Mouse (Mus musculus) hindbrain, embryonic 13.5 days (tissue): ENCODE data around the gene Ccdc80. TPM values are rescaled to one million over a fixed set of nuclear protein-coding genes. Genes with fewer than 3 reads are reported as not detected.
A peak's percentile ranks its signal among the peaks of the same experiment; 100 is the strongest.

Source experiments
- ATAC-seq: fragments of 200-750 bp; cut with Nextera tagmentation; 2 replicates; pipeline ENCODE4 v1.8.0; 2017; ENCODE audit warnings: moderate TSS enrichment; ENCODE audit not compliant: low FRiP score
- H3K27ac ChIP-seq: fragments of 300-500 bp; sonication (generic); 2 replicates; pipeline ENCODE4 v1.5.1; 2015; ENCODE audit warnings: inconsistent platforms, mild to moderate bottlenecking, moderate library complexity
- H3K27me3 ChIP-seq: fragments of 300-500 bp; sonication (generic); 2 replicates; pipeline ENCODE4 v1.6.1; 2015; ENCODE audit warnings: mild to moderate bottlenecking, inconsistent platforms
- H3K36me3 ChIP-seq: fragments of 300-500 bp; sonication (generic); 2 replicates; pipeline ENCODE4 v1.6.1; 2015; ENCODE audit warnings: mild to moderate bottlenecking, inconsistent platforms
- H3K4me1 ChIP-seq: fragments of 300-500 bp; sonication (generic); replicated peaks from 2 replicates; pipeline ENCODE4 v1.6.1; 2015; ENCODE audit warnings: inconsistent platforms
- H3K4me2 ChIP-seq: fragments of 300-500 bp; sonication (generic); 2 replicates; pipeline ENCODE4 v1.6.1; 2015; ENCODE audit warnings: inconsistent platforms, mild to moderate bottlenecking, moderate library complexity
- H3K4me3 ChIP-seq: fragments of 300-500 bp; sonication (generic); 2 replicates; pipeline ENCODE4 v1.5.1; 2015; ENCODE audit warnings: mild to moderate bottlenecking, inconsistent platforms
- H3K9ac ChIP-seq: fragments of 300-500 bp; sonication (generic); 2 replicates; pipeline ENCODE4 v1.6.1; 2015; ENCODE audit warnings: mild to moderate bottlenecking, inconsistent platforms
- H3K9me3 ChIP-seq: fragments of 300-500 bp; sonication (generic); 2 replicates; pipeline ENCODE4 v1.6.1; 2016; ENCODE audit warnings: inconsistent platforms
- WGBS: fragments of 180-500 bp; shearing (Covaris S2); methylation state at CpG from one replicate; pipeline ENCODE4 v1.1.7; 2015; 5-methylcytosine and 5-hydroxymethylcytosine counted together
- polyA plus RNA-seq: library from polyadenylated mRNA; unstranded; fragments of >200 nt; fragmentation: Nextera tagmentation; extraction: Ambion mirVana; gene quantifications from 2 replicates; pipeline ENCODE4 v1.2.1, GENCODE M21; 2015

Ccdc80 gene
- polyA plus RNA-seq, 1 experiment from 2014 or later: 11.7 TPM

GRCm38 (mm10) chr16:45095030-45095429 is 1.8 kb downstream of the Ccdc80 start:
- Histone ChIP-seq H3K4me1 (peaks cover 20% of the 10 kb centered on the region), H3K27me3 (no peaks in the 10 kb centered on the region), H3K4me2 (peak overlapping the region; percentile 52; the same call in 1 of the 2 replicates), H3K9ac (no peak overlapping the region), H3K36me3 (no peaks in the 10 kb centered on the region), H3K4me3 (no peak overlapping the region), H3K9me3 (no peaks in the 10 kb centered on the region), H3K27ac (no peak overlapping the region)
- no peak for ATAC-seq
- 91% methylated on average over 13 of the region's 13 CpGs for WGBS

DNA sequence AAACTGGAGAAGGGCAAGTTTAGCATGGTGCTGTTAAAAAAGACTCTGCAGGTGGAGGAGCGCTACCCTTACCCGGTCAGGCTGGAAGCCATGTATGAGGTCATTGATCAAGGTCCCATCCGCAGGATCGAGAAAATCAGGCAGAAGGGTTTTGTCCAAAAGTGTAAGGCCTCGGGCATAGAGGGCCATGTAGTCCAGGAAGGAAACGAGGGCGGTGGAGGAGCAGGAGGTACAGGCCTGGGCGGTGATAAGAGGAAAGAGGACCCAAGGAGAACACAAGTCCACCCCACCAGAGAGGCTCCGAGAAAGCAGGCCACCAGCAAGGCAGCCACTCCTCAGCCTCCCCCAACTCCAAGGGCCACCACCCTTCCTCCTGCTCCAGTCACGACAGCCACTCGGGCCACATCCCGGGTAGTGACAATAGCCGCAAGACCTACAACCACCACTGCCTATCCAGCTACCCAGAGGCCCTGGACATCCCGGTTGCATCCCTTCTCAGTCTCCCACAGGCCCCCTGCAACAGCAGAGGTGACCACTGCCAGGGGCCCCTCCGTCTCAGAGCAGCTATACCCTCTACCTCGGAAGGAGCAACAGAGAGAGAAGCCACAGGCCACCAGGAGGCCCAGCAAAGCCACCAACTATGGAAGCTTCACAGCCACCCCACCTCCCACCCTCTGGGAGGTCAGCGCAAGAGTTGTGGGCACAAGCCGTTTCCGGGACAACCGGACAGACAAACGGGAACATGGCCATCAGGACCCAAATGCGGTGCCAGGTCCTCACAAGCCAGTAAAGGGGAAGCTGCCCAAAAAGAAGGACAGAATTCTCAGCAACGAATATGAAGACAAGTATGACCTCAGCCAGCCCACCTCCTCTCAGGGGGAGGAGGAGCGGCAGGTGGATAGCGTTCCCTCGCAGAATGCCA is 2.6 kb downstream of the Ccdc80 start:
- Histone ChIP-seq H3K4me3 (no peak overlapping the region), H3K4me1 (peaks cover 20% of the 10 kb centered on the region), H3K9me3 (no peaks in the 10 kb centered on the region), H3K36me3 (no peaks in the 10 kb centered on the region), H3K27me3 (no peaks in the 10 kb centered on the region), H3K9ac (no peak overlapping the region), H3K27ac (no peak overlapping the region), H3K4me2 (no peak overlapping the region)
- WGBS: 92% methylated on average over 26 of the region's 26 CpGs
- ATAC-seq: 0 out of 2 replicates have a peak, but pooled peaks have one; percentile 30

GRCm38 (mm10) chr16:45097467-45097866 is 4.3 kb downstream of the Ccdc80 start:
- WGBS: 99% methylated on average over 2 of the region's 2 CpGs
- Histone ChIP-seq H3K4me3 (no peak overlapping the region), H3K9me3 (no peaks in the 10 kb centered on the region), H3K4me1 (peaks cover 20% of the 10 kb centered on the region), H3K27me3 (no peaks in the 10 kb centered on the region), H3K9ac (no peak overlapping the region), H3K4me2 (no peak overlapping the region), H3K27ac (no peak overlapping the region), H3K36me3 (no peaks in the 10 kb centered on the region)
- ATAC-seq: no peak

- Histone ChIP-seq H3K4me2 (no peak overlapping the region), H3K4me1 (peaks cover 19% of the 10 kb centered on the region), H3K27me3 (no peaks in the 10 kb centered on the region), H3K9me3 (no peaks in the 10 kb centered on the region), H3K4me3 (no peak overlapping the region), H3K27ac (no peak overlapping the region; the same call in 1 of the 2 replicates), H3K9ac (no peak overlapping the region), H3K36me3 (no peaks in the 10 kb centered on the region)
- 54% methylated on average over 10 of the region's 10 CpGs for WGBS
- ATAC-seq: no peak
These were observed 5.1 kb downstream of the Ccdc80 start for GRCm38 (mm10) chr16:45098186-45098885.

- Histone ChIP-seq H3K27me3 (no peaks in the 10 kb centered on the region), H3K9ac (no peak overlapping the region), H3K4me2 (no peak overlapping the region), H3K4me3 (no peak overlapping the region), H3K27ac (no peak overlapping the region), H3K4me1 (peaks cover 14% of the 10 kb centered on the region; the same call in 1 of the 2 replicates), H3K36me3 (no peaks in the 10 kb centered on the region), H3K9me3 (no peaks in the 10 kb centered on the region)
- 63% methylated on average over 6 of the region's 6 CpGs for WGBS
- no peak for ATAC-seq
These were observed 5.6 kb downstream of the Ccdc80 start for GRCm38 (mm10) chr16:45098886-45099210.

GRCm38 (mm10) chr16:45100892-45101291 is 7.7 kb downstream of the Ccdc80 start:
- 79% methylated on average over 3 of the region's 3 CpGs for WGBS
- no peaks in the 10 kb centered on the region for H3K27me3 ChIP-seq
- peaks cover 7% of the 10 kb centered on the region; the same call in 1 of the 2 replicates for H3K4me1 ChIP-seq
- no peaks in the 10 kb centered on the region for H3K36me3 ChIP-seq
- no peak overlapping the region for H3K9ac ChIP-seq
- no peak overlapping the region for H3K27ac ChIP-seq
- no peak for ATAC-seq
- no peak overlapping the region for H3K4me3 ChIP-seq
- no peak overlapping the region for H3K4me2 ChIP-seq
- H3K9me3 ChIP-seq: no peaks in the 10 kb centered on the region

DNA sequence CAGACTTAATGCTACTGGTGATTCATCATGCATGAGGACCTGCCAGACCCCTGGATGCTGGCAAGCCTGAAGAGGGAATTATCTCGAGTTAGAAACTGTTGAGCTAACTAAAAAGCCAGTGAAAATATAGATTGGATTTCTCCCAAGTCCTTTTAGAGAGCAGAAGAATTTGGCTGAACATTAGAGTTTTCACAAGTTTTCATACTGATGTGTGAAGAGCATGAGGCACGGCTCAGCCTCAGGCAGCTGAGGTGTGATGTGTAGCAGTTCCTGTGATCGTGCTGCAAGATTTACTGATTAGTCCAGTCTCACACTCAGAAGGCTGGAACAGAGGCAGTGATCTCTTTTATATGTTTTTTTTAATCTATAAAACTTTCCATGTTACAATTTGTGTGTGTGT is 11.8 kb downstream of the Ccdc80 start:
- WGBS: 84% methylated on average over 3 of the region's 3 CpGs
- Histone ChIP-seq H3K4me3 (no peak overlapping the region), H3K4me1 (no peaks in the 10 kb centered on the region), H3K27ac (no peak overlapping the region), H3K27me3 (no peaks in the 10 kb centered on the region), H3K9me3 (no peaks in the 10 kb centered on the region), H3K9ac (no peak overlapping the region), H3K36me3 (no peaks in the 10 kb centered on the region), H3K4me2 (no peak overlapping the region)
- ATAC-seq: no peak

DNA sequence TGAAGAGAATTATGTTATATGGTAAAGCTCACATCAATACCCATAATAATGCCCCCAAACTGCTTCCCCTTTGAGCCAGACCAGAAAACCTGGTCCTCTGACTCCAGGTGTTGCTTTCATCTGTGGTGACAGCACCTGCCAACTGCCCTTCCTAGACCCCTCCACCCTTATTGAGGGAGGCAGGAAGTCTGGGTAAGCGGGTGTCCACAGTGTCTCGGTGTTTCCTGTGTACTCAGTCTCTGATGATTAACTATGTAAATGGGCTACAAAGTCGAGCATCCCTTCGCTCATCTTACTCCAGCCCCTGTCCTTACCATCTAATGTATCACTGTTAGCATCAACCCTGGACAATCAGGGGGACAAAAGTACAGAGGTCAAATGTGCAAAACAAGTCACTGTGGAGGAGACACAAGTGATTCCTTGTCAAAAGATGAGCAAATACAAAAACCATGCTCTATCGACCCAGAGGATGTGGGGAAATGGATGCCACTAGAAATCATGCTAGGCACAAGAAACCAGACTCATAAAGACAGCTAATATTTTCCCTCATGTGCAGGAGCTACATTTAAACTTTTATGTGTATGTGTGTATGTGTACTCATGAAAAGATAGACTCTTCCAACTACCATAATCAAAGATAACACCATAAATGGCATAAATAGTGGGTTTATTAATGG is 15.1 kb downstream of the Ccdc80 start:
- Histone ChIP-seq H3K36me3 (no peaks in the 10 kb centered on the region), H3K4me3 (no peak overlapping the region), H3K27me3 (no peaks in the 10 kb centered on the region), H3K4me2 (no peak overlapping the region), H3K27ac (no peak overlapping the region), H3K9me3 (no peaks in the 10 kb centered on the region), H3K4me1 (no peaks in the 10 kb centered on the region), H3K9ac (no peak overlapping the region)
- ATAC-seq: no peak
- WGBS: 75% methylated on average over 5 of the region's 5 CpGs

DNA sequence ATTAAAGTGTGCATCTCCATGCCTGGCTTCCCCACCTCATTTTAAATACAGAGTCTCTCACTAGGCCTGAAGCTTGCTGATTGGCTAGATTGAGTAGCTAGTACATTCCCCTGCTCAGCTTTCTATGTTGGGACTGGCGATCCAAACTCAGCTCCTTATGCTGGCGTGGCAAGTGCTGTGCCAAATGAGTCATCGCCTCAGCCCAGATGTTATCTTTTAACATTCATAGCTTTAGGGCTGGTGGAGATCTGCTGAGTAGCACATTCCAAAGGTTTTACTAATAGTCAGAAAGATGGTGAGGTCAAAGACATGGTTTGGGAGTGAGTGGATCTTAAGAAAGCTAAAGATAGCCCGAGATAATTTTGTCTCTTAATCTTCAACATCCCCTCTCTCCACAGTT is 17.3 kb downstream of the Ccdc80 start:
- H3K27ac ChIP-seq: no peak overlapping the region
- no peaks in the 10 kb centered on the region for H3K4me1 ChIP-seq
- no peak overlapping the region for H3K4me3 ChIP-seq
- ATAC-seq: no peak
- no peak overlapping the region for H3K9ac ChIP-seq
- no peaks in the 10 kb centered on the region for H3K9me3 ChIP-seq
- no peaks in the 10 kb centered on the region for H3K36me3 ChIP-seq
- no peak overlapping the region for H3K4me2 ChIP-seq
- 78% methylated on average over 4 of the region's 4 CpGs for WGBS
- H3K27me3 ChIP-seq: no peaks in the 10 kb centered on the region

GRCm38 (mm10) chr16:45117200-45117599 is 24.0 kb downstream of the Ccdc80 start:
- Histone ChIP-seq H3K9ac (no peak overlapping the region), H3K27me3 (no peaks in the 10 kb centered on the region), H3K4me3 (no peak overlapping the region), H3K4me1 (no peaks in the 10 kb centered on the region), H3K36me3 (no peaks in the 10 kb centered on the region), H3K27ac (no peak overlapping the region), H3K9me3 (no peaks in the 10 kb centered on the region), H3K4me2 (no peak overlapping the region)
- WGBS: 94% methylated on average over 3 of the region's 3 CpGs
- no peak for ATAC-seq

DNA sequence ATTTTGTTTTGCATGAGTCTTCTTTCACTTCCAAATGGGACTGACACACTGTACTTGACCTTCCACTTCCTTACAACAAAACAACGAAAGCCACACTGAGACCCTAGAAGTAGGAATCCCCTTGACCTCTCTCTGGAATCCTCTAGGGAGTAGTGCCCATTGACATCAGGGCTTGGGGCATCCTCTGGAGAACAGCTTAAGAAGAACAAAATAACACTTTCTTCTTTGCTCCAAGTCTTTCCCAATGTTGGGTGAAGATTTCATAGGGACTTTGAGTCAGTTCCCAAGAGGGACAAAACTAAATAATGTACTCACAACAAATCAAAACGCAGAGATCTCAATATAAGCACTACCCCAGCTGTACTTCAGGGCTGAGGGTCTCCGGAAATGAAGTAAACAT is 25.6 kb downstream of the Ccdc80 start:
- WGBS: 78% methylated on average over 3 of the region's 3 CpGs
- no peak overlapping the region for H3K27ac ChIP-seq
- H3K36me3 ChIP-seq: no peaks in the 10 kb centered on the region
- no peaks in the 10 kb centered on the region for H3K4me1 ChIP-seq
- H3K27me3 ChIP-seq: no peaks in the 10 kb centered on the region
- no peak overlapping the region for H3K4me3 ChIP-seq
- H3K4me2 ChIP-seq: no peak overlapping the region
- H3K9me3 ChIP-seq: no peaks in the 10 kb centered on the region
- ATAC-seq: no peak
- no peak overlapping the region for H3K9ac ChIP-seq

DNA sequence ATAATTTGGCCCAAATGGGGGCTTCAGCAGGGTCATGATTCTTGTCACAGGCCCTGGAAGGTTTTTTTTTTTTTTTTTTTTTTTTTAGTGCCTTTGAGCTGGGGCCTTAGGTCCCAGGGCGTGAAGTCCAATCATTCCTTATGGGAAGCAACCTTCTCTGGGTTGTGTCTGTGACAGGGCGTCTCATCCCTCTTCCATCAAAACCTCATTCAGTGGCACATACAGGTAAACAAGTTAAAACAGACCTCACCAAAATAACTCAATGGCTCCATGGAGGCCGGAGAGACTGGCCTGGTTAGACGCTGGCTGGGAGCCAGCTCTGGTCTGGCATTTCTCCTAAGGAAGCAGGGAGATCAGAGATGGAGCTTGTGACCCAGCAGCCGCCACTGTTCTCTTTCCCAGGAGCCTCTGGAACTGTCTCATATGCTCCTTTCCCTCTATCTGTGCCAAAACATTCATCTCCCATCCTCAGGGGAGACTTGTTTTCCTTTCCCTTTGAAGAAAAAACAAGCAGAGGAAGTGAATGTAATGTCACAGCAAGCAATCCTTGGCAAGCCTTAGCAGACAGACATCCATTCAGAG is 27.7 kb downstream of the Ccdc80 start:
- 69% methylated on average over 5 of the region's 5 CpGs for WGBS
- H3K27me3 ChIP-seq: no peaks in the 10 kb centered on the region
- no peak overlapping the region for H3K4me2 ChIP-seq
- ATAC-seq: no peak; the same call in 1 of the 2 replicates
- H3K27ac ChIP-seq: no peak overlapping the region
- H3K9me3 ChIP-seq: no peaks in the 10 kb centered on the region
- H3K9ac ChIP-seq: no peak overlapping the region
- H3K36me3 ChIP-seq: no peaks in the 10 kb centered on the region
- H3K4me3 ChIP-seq: no peak overlapping the region
- H3K4me1 ChIP-seq: no peaks in the 10 kb centered on the region
